Mouse (Mus musculus) myocyte (in vitro differentiated cells): Measurements from ENCODE around the gene Pomc. TPM values are rescaled to one million over a fixed set of nuclear protein-coding genes. Genes with fewer than 3 reads are reported as not detected.

ENCODE experiments used
- H3K27me3 ChIP-seq: one replicate; pipeline ENCODE4 v1.6.1; 2011; ENCODE audit not compliant: control insufficient read depth, insufficient read depth, insufficient read length
- H3K36me3 ChIP-seq: one replicate; pipeline ENCODE4 v1.6.1; 2011; ENCODE audit not compliant: control insufficient read depth, insufficient read depth
- H3K4me2 ChIP-seq: one replicate; pipeline ENCODE4 v1.6.1; 2011; ENCODE audit warnings: low read depth, control low read depth
- H3K4me3 ChIP-seq: one replicate; pipeline ENCODE4 v1.5.1; 2011; ENCODE audit warnings: mild to moderate bottlenecking, control low read depth, moderate library complexity
- H3K79me2 ChIP-seq: one replicate; pipeline ENCODE4 v1.6.1; 2011; ENCODE audit not compliant: control insufficient read depth, insufficient read depth
- H3ac ChIP-seq: one replicate; pipeline ENCODE4 v1.6.1; 2011; ENCODE audit not compliant: control insufficient read depth, insufficient read length
- CEBPB ChIP-seq: IDR thresholded peaks from 2 replicates; pipeline ENCODE4 v1.6.1; 2011; ENCODE audit warnings: mild to moderate bottlenecking, moderate library complexity; ENCODE audit not compliant: poor library complexity, insufficient read depth, severe bottlenecking
- E2F4 ChIP-seq: IDR thresholded peaks from one replicate; pipeline ENCODE4 v1.6.1; 2011; ENCODE audit warnings: mild to moderate bottlenecking, control low read depth, moderate library complexity; ENCODE audit not compliant: insufficient read depth
- MAX ChIP-seq: IDR thresholded peaks from one replicate; pipeline ENCODE4 v1.6.1; 2011; ENCODE audit warnings: low read depth, mild to moderate bottlenecking, control low read depth
- MYOD1 ChIP-seq, 3 experiments: IDR thresholded peaks; one replicate each; pipeline ENCODE4 v1.6.1; 2011; ENCODE audit warnings: control low read depth in 2 of 3, low read depth in 2 of 3, mild to moderate bottlenecking in 2 of 3, moderate library complexity in 1 of 3; ENCODE audit not compliant: insufficient read length in 2 of 3, control insufficient read depth in 1 of 3
- MYOG ChIP-seq, 3 experiments: IDR thresholded peaks; one replicate each; pipeline ENCODE4 v1.6.1; 2011; ENCODE audit warnings: control low read depth in 2 of 3, low read depth in 2 of 3, mild to moderate bottlenecking in 2 of 3; ENCODE audit not compliant: insufficient read length in 2 of 3, control insufficient read depth in 1 of 3, insufficient read depth in 1 of 3
- POLR2A ChIP-seq: IDR thresholded peaks from one replicate; pipeline ENCODE4 v1.6.1; 2011; ENCODE audit warnings: low read depth, mild to moderate bottlenecking, control low read depth, moderate library complexity; ENCODE audit not compliant: insufficient read length
- POLR2AphosphoS2 ChIP-seq: IDR thresholded peaks from one replicate; pipeline ENCODE4 v1.6.1; 2011; ENCODE audit warnings: low read depth, control low read depth; ENCODE audit not compliant: insufficient read length
- REST ChIP-seq: IDR thresholded peaks from one replicate; pipeline ENCODE4 v1.6.1; 2011; ENCODE audit warnings: mild to moderate bottlenecking, control low read depth, moderate library complexity; ENCODE audit not compliant: insufficient read depth, insufficient read length
- SRF ChIP-seq: IDR thresholded peaks from one replicate; pipeline ENCODE4 v1.6.1; 2011; ENCODE audit warnings: low read depth; ENCODE audit not compliant: control insufficient read depth, insufficient read length
- TCF12 ChIP-seq: IDR thresholded peaks from one replicate; pipeline ENCODE4 v1.6.1; 2011; ENCODE audit warnings: mild to moderate bottlenecking, control low read depth; ENCODE audit not compliant: poor library complexity, insufficient read depth, severe bottlenecking
- TCF3 ChIP-seq: IDR thresholded peaks from one replicate; pipeline ENCODE4 v1.6.1; 2011; ENCODE audit warnings: low read depth, control low read depth; ENCODE audit not compliant: insufficient read length
- USF1 ChIP-seq: IDR thresholded peaks from one replicate; pipeline ENCODE4 v1.6.1; 2011; ENCODE audit warnings: low read depth, mild to moderate bottlenecking, control low read depth, moderate library complexity
- polyA plus RNA-seq: library from polyadenylated mRNA; unstranded; fragments of >200 nt; fragmentation: generic; extraction: Trizol; gene quantifications from one replicate; pipeline ENCODE4 v1.2.1, GENCODE M21; 2012; ENCODE audit warnings: missing spikeins

Gene Pomc
- polyA plus RNA-seq, 1 experiment, result not detected

DNA sequence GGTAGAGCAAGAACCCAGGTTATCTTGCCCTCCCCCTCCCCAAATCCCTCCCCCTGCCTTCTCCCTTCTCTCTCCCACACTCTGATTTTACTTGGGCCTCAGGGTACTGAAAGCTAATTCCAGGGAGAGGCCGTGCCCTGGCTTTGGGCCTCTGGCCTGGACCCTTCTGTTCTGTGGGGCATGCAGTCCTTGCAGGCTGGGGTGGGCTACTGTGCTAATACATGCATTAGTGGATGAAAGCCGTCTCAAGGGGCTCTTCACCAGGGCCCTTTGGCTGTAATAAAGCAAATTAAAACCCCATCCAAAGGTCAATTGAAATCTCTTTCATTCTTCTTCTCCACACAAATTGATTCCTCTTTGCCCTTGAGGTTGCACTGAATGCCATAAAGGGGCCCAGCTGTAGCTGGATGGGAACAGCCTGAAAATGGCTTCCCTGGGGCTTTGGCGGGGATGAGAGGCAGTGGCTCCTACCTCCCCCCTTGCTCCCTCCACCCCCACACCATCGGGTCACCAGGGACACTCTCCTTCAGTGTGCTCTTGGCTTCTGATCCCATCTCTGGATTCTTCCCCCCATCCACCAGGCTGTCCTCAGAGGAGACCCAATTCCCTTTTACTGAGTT, 10.2 kb upstream of the Pomc start:
- no peak overlapping the region for H3K4me3 ChIP-seq
- no peaks in the 10 kb centered on the region for H3K79me2 ChIP-seq
- no peak for TF ChIP-seq MYOD1 (IDR thresholded peaks at IDR 0.05; ENCODE audit: control insufficient read depth in 1 of 3, insufficient read length in 2 of 3, low read depth in 2 of 3)
- no peak overlapping the region for H3ac ChIP-seq
- H3K4me2 ChIP-seq, result no peak overlapping the region
- H3K27me3 ChIP-seq, result no peaks in the 10 kb centered on the region
- H3K36me3 ChIP-seq, result no peaks in the 10 kb centered on the region

GRCm38 (mm10) chr12:3947503-3947902, 7.2 kb upstream of the Pomc start:
- no peak overlapping the region for H3ac ChIP-seq
- no peak overlapping the region for H3K4me3 ChIP-seq
- no peak for TF ChIP-seq TCF12
- no peak for TF ChIP-seq POLR2A
- no peak for TF ChIP-seq SRF
- TF ChIP-seq MAX, result no peak
- no peak for TF ChIP-seq E2F4
- TF ChIP-seq POLR2AphosphoS2, result no peak
- no peak for TF ChIP-seq MYOG (IDR thresholded peaks at IDR 0.05; ENCODE audit: control insufficient read depth in 1 of 3, insufficient read depth in 1 of 3, insufficient read length in 2 of 3, low read depth in 2 of 3)
- no peak for TF ChIP-seq CEBPB
- TF ChIP-seq MYOD1 (IDR thresholded peaks at IDR 0.05; ENCODE audit: control insufficient read depth in 1 of 3, insufficient read length in 2 of 3, low read depth in 2 of 3), result no peak
- TF ChIP-seq REST, result no peak
- TF ChIP-seq USF1, result no peak
- no peak for TF ChIP-seq TCF3
- H3K27me3 ChIP-seq, result no peaks in the 10 kb centered on the region
- no peaks in the 10 kb centered on the region for H3K79me2 ChIP-seq
- H3K36me3 ChIP-seq, result no peaks in the 10 kb centered on the region
- H3K4me2 ChIP-seq, result no peak overlapping the region

DNA sequence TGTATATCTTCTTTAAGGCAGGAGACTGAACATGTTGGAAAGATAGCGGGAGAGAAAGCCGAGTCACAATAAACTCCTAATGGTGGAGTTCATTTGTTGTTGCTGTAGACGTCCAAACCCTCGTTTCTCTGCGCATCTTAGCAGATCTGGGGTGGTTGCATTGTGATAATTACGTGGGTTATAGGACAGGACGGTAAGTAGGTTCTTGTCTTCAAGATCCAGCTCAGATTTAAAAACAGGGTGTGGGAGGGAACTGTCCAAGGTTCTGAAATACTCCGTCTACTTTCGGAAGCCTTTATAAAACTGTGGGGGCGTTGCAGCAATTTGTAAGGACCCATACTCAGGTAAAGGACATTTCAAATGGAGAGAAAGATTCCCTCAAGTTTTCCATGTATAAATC, 620 bp downstream of the Pomc start:
- no peaks in the 10 kb centered on the region for H3K36me3 ChIP-seq
- TF ChIP-seq E2F4 (no peak), USF1 (no peak), MAX (no peak), MYOD1 (IDR thresholded peaks at IDR 0.05; ENCODE audit: control insufficient read depth in 1 of 3, insufficient read length in 2 of 3, low read depth in 2 of 3) (no peak), POLR2AphosphoS2 (no peak), TCF12 (no peak), REST (peak; percentile 22), POLR2A (no peak)
- H3K79me2 ChIP-seq, result no peaks in the 10 kb centered on the region
- no peak overlapping the region for H3K4me2 ChIP-seq
- no peaks in the 10 kb centered on the region for H3K27me3 ChIP-seq
- no peak overlapping the region for H3K4me3 ChIP-seq
- no peak overlapping the region for H3ac ChIP-seq

DNA sequence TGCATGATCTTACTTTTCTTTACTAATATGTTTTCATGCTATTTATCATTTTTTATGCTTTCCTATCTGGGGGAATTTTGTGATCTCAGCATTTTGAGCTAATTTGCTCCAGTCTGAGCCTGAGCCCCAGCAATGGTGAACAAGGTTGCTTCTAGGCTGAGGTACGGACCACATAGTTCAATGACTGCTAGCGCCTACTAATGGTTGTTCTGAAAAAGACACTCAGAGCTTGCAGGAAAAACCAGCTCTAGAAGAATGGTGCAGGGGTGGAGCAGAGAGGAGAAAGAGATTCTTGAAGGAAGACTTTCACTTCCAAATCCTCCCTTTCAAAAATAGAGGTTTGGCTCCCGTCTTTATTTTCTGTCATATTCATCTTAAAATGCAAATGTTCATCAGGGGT, 1.6 kb downstream of the Pomc start:
- no peak overlapping the region for H3K4me2 ChIP-seq
- no peak overlapping the region for H3K4me3 ChIP-seq
- H3K79me2 ChIP-seq, result no peaks in the 10 kb centered on the region
- H3ac ChIP-seq, result no peak overlapping the region
- no peak for TF ChIP-seq POLR2AphosphoS2
- no peak for TF ChIP-seq REST
- no peak for TF ChIP-seq SRF
- TF ChIP-seq CEBPB, result no peak
- TF ChIP-seq MYOD1 (IDR thresholded peaks at IDR 0.05; ENCODE audit: control insufficient read depth in 1 of 3, insufficient read length in 2 of 3, low read depth in 2 of 3), result no peak
- TF ChIP-seq E2F4, result no peak
- TF ChIP-seq TCF3, result no peak
- no peaks in the 10 kb centered on the region for H3K36me3 ChIP-seq
- H3K27me3 ChIP-seq, result no peaks in the 10 kb centered on the region

DNA sequence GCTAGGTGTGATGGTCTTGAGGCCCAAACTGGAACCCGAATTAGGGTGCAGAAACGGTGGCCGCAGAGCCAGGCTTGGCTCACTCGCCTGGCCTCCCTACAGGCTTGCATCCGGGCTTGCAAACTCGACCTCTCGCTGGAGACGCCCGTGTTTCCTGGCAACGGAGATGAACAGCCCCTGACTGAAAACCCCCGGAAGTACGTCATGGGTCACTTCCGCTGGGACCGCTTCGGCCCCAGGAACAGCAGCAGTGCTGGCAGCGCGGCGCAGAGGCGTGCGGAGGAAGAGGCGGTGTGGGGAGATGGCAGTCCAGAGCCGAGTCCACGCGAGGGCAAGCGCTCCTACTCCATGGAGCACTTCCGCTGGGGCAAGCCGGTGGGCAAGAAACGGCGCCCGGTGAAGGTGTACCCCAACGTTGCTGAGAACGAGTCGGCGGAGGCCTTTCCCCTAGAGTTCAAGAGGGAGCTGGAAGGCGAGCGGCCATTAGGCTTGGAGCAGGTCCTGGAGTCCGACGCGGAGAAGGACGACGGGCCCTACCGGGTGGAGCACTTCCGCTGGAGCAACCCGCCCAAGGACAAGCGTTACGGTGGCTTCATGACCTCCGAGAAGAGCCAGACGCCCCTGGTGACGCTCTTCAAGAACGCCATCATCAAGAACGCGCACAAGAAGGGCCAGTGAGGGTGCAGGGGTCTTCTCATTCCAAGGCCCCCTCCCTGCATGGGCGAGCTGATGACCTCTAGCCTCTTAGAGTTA, 5.2 kb downstream of the Pomc start:
- no peaks in the 10 kb centered on the region for H3K79me2 ChIP-seq
- H3K36me3 ChIP-seq, result no peaks in the 10 kb centered on the region
- H3ac ChIP-seq, result no peak overlapping the region
- no peak overlapping the region for H3K4me3 ChIP-seq
- no peak for TF ChIP-seq TCF3
- no peak for TF ChIP-seq SRF
- no peak for TF ChIP-seq MYOD1 (IDR thresholded peaks at IDR 0.05; ENCODE audit: control insufficient read depth in 1 of 3, insufficient read length in 2 of 3, low read depth in 2 of 3)
- no peak for TF ChIP-seq E2F4
- TF ChIP-seq TCF12, result no peak
- TF ChIP-seq MAX, result no peak
- no peak for TF ChIP-seq POLR2A
- TF ChIP-seq MYOG (IDR thresholded peaks at IDR 0.05; ENCODE audit: control insufficient read depth in 1 of 3, insufficient read depth in 1 of 3, insufficient read length in 2 of 3, low read depth in 2 of 3), result no peak
- TF ChIP-seq REST, result no peak
- no peak for TF ChIP-seq CEBPB
- TF ChIP-seq POLR2AphosphoS2, result no peak
- no peak for TF ChIP-seq USF1
- no peak overlapping the region for H3K4me2 ChIP-seq
- H3K27me3 ChIP-seq, result no peaks in the 10 kb centered on the region
